Mouse (Mus musculus) urinary bladder, postnatal 10 days (tissue): ENCODE data around the gene Hand1.
A peak's percentile ranks its signal among the peaks of the same experiment; 100 is the strongest.

ENCODE experiments used
- DNase-seq: peaks from one replicate; pipeline ENCODE4 v3.0.0; 2022; ENCODE audit warnings: low spot score

Hand1 gene

GRCm38 (mm10) chr11:57801766-57802510 is 30.7 kb downstream of the Hand1 start:
- DNase-seq: peak; percentile 37

GRCm38 (mm10) chr11:57800971-57801765 is 31.4 kb downstream of the Hand1 start, which contains the start of gene Sap30l:
Sap30l (plus strand) TSS chr11:57801637.
- peak; percentile 88 for DNase-seq

GRCm38 (mm10) chr11:57800266-57800951 is 32.2 kb downstream of the Hand1 start:
- no peak for DNase-seq

GRCm38 (mm10) chr11:57799456-57799855 is 33.2 kb downstream of the Hand1 start:
- no peak for DNase-seq

GRCm38 (mm10) chr11:57797828-57798227 is 34.8 kb downstream of the Hand1 start:
- no peak for DNase-seq

- no peak for DNase-seq
These were observed 37.5 kb downstream of the Hand1 start for GRCm38 (mm10) chr11:57795086-57795485.

- DNase-seq: no peak
These were observed 41.6 kb downstream of the Hand1 start for GRCm38 (mm10) chr11:57790866-57791535.

GRCm38 (mm10) chr11:57787913-57788312 is 44.7 kb downstream of the Hand1 start:
- no peak for DNase-seq

- no peak for DNase-seq
These were observed 45.8 kb downstream of the Hand1 start for GRCm38 (mm10) chr11:57786616-57787418.

- DNase-seq: no peak
These were observed 52.8 kb downstream of the Hand1 start for GRCm38 (mm10) chr11:57779824-57780223.
